Mouse (Mus musculus) effector memory CD4-positive, alpha-beta T cell, adult 5 months (primary cell): ENCODE results near the gene Gnl1. TPM values are rescaled to one million over a fixed set of nuclear protein-coding genes. Genes with fewer than 3 reads are reported as not detected.

ENCODE experiments used
- polyA plus RNA-seq: library from polyadenylated mRNA; unstranded; fragments of 100-300 nt; shearing (Covaris generic); gene quantifications from one replicate; pipeline ENCODE4 v1.2.1, GENCODE M21; 2017

Gnl1 gene
- 74.2 TPM for polyA plus RNA-seq

GRCm38 (mm10) chr17:35979401-35980362 is at the start of gene Gnl1, which contains the start of gene Prr3:
Gnl1 (plus strand) TSS chr17:35979851.
Prr3 (minus strand) TSS chr17:35980236.

GRCm38 (mm10) chr17:35969418-35970389 is 9.9 kb upstream of the Gnl1 start, which contains the start of gene Abcf1:
Abcf1 (minus strand) TSS chr17:35969761.

GRCm38 (mm10) chr17:36020191-36021073 is 40.8 kb downstream of the Gnl1 start, which contains the start of gene H2-T24:
H2-T24 (minus strand) TSS chr17:36020560.

GRCm38 (mm10) chr17:36032351-36032875 is 52.8 kb downstream of the Gnl1 start, which contains the start of gene H2-T23:
H2-T23 (minus strand) TSS chr17:36032855.

Other genes starting within 250 kb of the Gnl1 start
- 29.2 TPM for gene Ier3, start 158.2 kb upstream of the Gnl1 start, polyA plus RNA-seq
- gene Flot1, start 156.6 kb upstream of the Gnl1 start, polyA plus RNA-seq = 52.6 TPM
- 71.0 TPM for gene Tubb5, start 141.5 kb upstream of the Gnl1 start, polyA plus RNA-seq
- 9.5 TPM for gene Mdc1, start 138.3 kb upstream of the Gnl1 start, polyA plus RNA-seq
- gene Nrm, start 118.5 kb upstream of the Gnl1 start, polyA plus RNA-seq = 24.1 TPM
- 384 TPM for gene Ppp1r18, start 114.3 kb upstream of the Gnl1 start, polyA plus RNA-seq
- gene Dhx16, start 100.0 kb upstream of the Gnl1 start, polyA plus RNA-seq = 54.0 TPM
- 32.9 TPM for gene 2310061I04Rik, start 82.4 kb upstream of the Gnl1 start, polyA plus RNA-seq
- gene Atat1, start 69.8 kb upstream of the Gnl1 start, polyA plus RNA-seq = 13.2 TPM
- 93.2 TPM for gene Mrps18b, start 63.5 kb upstream of the Gnl1 start, polyA plus RNA-seq
- 76.6 TPM for gene Ppp1r10, start 63.4 kb upstream of the Gnl1 start, polyA plus RNA-seq
- gene Abcf1, start 10.1 kb upstream of the Gnl1 start, polyA plus RNA-seq = 137 TPM
- 24.6 TPM for gene Prr3, start 385 bp downstream of the Gnl1 start, polyA plus RNA-seq
- 10.5 TPM for gene H2-T24, start 40.7 kb downstream of the Gnl1 start, polyA plus RNA-seq
- gene H2-T23, start 53.0 kb downstream of the Gnl1 start, polyA plus RNA-seq = 476 TPM
- gene H2-T22, start 62.9 kb downstream of the Gnl1 start, polyA plus RNA-seq = 161 TPM
- gene Gm6034, start 63.1 kb downstream of the Gnl1 start, polyA plus RNA-seq = 0.95 TPM
- gene Gm11127, start 78.5 kb downstream of the Gnl1 start, polyA plus RNA-seq = not detected
- gene Gm19684, start 141.8 kb downstream of the Gnl1 start, polyA plus RNA-seq = 1.5 TPM
- gene Gm7030, start 149.6 kb downstream of the Gnl1 start, polyA plus RNA-seq = not detected
- 8.8 TPM for gene Gm8909, start 188.7 kb downstream of the Gnl1 start, polyA plus RNA-seq
- 0.84 TPM for gene H2-T3, start 210.4 kb downstream of the Gnl1 start, polyA plus RNA-seq